Mouse (Mus musculus) ES-Bruce4 (cell line): Measurements from ENCODE around the gene Cldn10. TPM values are rescaled to one million over a fixed set of nuclear protein-coding genes. Genes with fewer than 3 reads are reported as not detected.
"Not testable (repeated sequence)": the region's sequence is repeated elsewhere in the genome, so short reads cannot be mapped to it uniquely, and the experiment has no call there.

Experiments
- H3K27ac ChIP-seq: 2 replicates; pipeline ENCODE4 v1.5.1; 2012; ENCODE audit warnings: low read length, inconsistent platforms; ENCODE audit not compliant: insufficient read depth
- H3K27me3 ChIP-seq: 2 replicates; pipeline ENCODE4 v1.6.1; 2012; ENCODE audit warnings: mild to moderate bottlenecking, low read length, inconsistent platforms; ENCODE audit not compliant: control insufficient read depth, poor library complexity, insufficient read depth, severe bottlenecking
- H3K36me3 ChIP-seq: 2 replicates; pipeline ENCODE4 v1.6.1; 2012; ENCODE audit warnings: inconsistent platforms, mild to moderate bottlenecking, low read length, moderate library complexity; ENCODE audit not compliant: control insufficient read depth, poor library complexity, insufficient read depth, severe bottlenecking
- H3K4me1 ChIP-seq: one replicate; pipeline ENCODE4 v1.8.1; 2011; ENCODE audit warnings: low read length; ENCODE audit not compliant: control insufficient read depth, insufficient read depth
- H3K4me3 ChIP-seq: 2 replicates; pipeline ENCODE4 v1.5.1; 2011; ENCODE audit warnings: low read depth, mild to moderate bottlenecking, low read length
- H3K9ac ChIP-seq: 2 replicates; pipeline ENCODE4 v1.6.1; 2012; ENCODE audit warnings: low read depth, mild to moderate bottlenecking, inconsistent platforms; ENCODE audit not compliant: poor library complexity, severe bottlenecking
- H3K9me3 ChIP-seq: replicated peaks from 2 replicates; pipeline ENCODE4 v1.6.1; 2012; ENCODE audit warnings: mild to moderate bottlenecking, low read length, inconsistent platforms; ENCODE audit not compliant: control insufficient read depth, poor library complexity, insufficient read depth, severe bottlenecking
- CTCF ChIP-seq: IDR thresholded peaks from one replicate; pipeline ENCODE4 v1.8.1; 2011; ENCODE audit warnings: low read depth, low read length
- EP300 ChIP-seq: IDR thresholded peaks from 2 replicates; pipeline ENCODE4 v1.6.1; 2011; ENCODE audit warnings: low read depth, low read length; ENCODE audit not compliant: insufficient read depth
- POLR2A ChIP-seq: IDR thresholded peaks from one replicate; pipeline ENCODE4 v1.8.1; 2011; ENCODE audit warnings: low read length; ENCODE audit not compliant: insufficient read depth
- polyA plus RNA-seq: library from polyadenylated mRNA; stranded (reverse); fragments of >200 nt; gene quantifications from 2 replicates; pipeline ENCODE4 v1.2.4, GENCODE M21; 2011; ENCODE audit warnings: low read depth; ENCODE audit not compliant: missing spikeins, insufficient read depth, insufficient read length

Cldn10 gene
- polyA plus RNA-seq, 1 experiment: not detected

DNA sequence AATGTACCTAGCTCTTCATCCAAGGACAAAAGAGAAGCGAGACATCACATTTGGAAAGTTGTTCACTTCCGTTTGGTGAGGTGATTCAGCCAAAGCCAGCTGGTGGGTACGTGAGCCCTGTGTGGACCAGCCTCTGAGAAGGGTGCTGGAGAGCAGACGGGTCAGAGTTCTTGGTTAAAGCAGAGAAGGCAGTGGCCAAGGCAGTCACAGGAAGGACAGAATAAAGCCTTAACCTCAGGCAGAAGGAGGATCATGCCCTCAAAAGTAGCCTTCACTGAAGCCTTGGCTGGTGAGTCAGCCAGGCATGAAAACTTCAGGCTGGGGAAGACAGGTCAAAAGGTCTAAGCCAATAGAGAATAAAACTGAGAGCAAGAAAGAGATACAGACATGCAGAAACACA lies 22.0 kb downstream of the Cldn10 start:
- Histone ChIP-seq H3K4me3 (no peak overlapping the region), H3K27me3 (no peaks in the 10 kb centered on the region), H3K4me1 (no peaks in the 10 kb centered on the region), H3K36me3 (no peaks in the 10 kb centered on the region), H3K9me3 (no peaks in the 10 kb centered on the region), H3K9ac (no peak overlapping the region), H3K27ac (no peak overlapping the region)
- TF ChIP-seq CTCF: no peak
- TF ChIP-seq POLR2A: no peak
- no peak for TF ChIP-seq EP300

- not testable (repeated sequence) for H3K4me1 ChIP-seq, H3K27me3 ChIP-seq, H3K36me3 ChIP-seq, H3K27ac ChIP-seq, H3K4me3 ChIP-seq, H3K9ac ChIP-seq, H3K9me3 ChIP-seq
Measured at GRCm38 (mm10) chr14:118811256-118811655, 23.5 kb downstream of the Cldn10 start.

GRCm38 (mm10) chr14:118813111-118813510 lies 25.4 kb downstream of the Cldn10 start:
- H3K9ac ChIP-seq: no peak overlapping the region
- no peak overlapping the region for H3K27ac ChIP-seq
- TF ChIP-seq EP300 (no peak), CTCF (no peak), POLR2A (no peak)
- 0 out of 2 replicates have a peak, but pooled peaks cover under 1% of the 10 kb centered on the region for H3K9me3 ChIP-seq
- H3K27me3 ChIP-seq: no peaks in the 10 kb centered on the region
- H3K4me1 ChIP-seq: no peaks in the 10 kb centered on the region
- no peak overlapping the region for H3K4me3 ChIP-seq
- H3K36me3 ChIP-seq: no peaks in the 10 kb centered on the region

GRCm38 (mm10) chr14:118816503-118816902 lies 28.8 kb downstream of the Cldn10 start:
- Histone ChIP-seq H3K4me1 (no peaks in the 10 kb centered on the region), H3K27ac (no peak overlapping the region), H3K9me3 (0 out of 2 replicates have a peak, but pooled peaks cover 2% of the 10 kb centered on the region), H3K9ac (no peak overlapping the region), H3K36me3 (no peaks in the 10 kb centered on the region), H3K4me3 (no peak overlapping the region), H3K27me3 (no peaks in the 10 kb centered on the region)
- no peak for TF ChIP-seq POLR2A
- TF ChIP-seq CTCF: peak; percentile 17

DNA sequence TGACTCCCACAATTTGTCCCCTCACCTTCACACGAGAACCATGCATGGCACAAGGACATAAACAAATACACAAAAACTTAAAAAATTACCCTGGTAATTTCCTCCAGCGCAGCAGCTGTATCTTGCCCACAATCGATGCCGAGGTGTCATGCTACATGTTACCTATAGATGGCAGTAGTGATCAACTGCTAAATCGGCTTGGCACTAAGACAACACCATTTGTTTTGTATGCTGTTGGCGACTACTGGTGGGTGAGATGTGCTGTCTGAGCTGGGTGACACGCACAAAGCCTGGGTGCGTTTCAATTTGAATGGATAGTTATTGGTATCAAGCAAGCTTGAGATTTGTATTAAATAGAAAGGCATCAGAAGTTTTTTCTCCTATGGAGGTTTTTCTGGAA lies 32.4 kb downstream of the Cldn10 start:
- Histone ChIP-seq H3K4me3 (no peak overlapping the region), H3K9me3 (0 out of 2 replicates have a peak, but pooled peaks cover 2% of the 10 kb centered on the region), H3K27ac (no peak overlapping the region), H3K9ac (no peak overlapping the region), H3K27me3 (no peaks in the 10 kb centered on the region), H3K36me3 (no peaks in the 10 kb centered on the region), H3K4me1 (no peaks in the 10 kb centered on the region)
- TF ChIP-seq POLR2A (no peak), CTCF (peak; percentile 66)

DNA sequence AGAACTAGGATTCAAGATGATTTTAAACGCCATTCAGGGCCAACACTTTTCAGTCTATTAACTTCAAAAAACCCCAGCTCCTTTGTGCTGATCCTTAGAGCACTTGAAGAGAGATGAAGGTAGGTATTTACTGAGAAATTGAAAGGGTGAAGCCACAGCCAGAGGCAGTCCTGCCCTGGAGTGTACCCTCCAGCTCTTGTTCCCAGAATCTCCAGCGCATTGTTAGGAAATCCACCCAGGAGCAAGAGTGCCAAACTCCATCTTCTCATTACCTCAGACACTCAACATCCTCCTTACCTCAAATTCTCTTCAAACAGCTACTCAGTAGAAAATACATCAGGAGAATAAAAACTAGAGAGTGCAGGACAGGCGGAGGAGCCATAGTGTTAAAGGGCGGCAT lies 35.1 kb downstream of the Cldn10 start:
- 0 out of 2 replicates have a peak, but pooled peaks cover 2% of the 10 kb centered on the region for H3K9me3 ChIP-seq
- no peak overlapping the region for H3K4me3 ChIP-seq
- H3K36me3 ChIP-seq: no peaks in the 10 kb centered on the region
- no peak overlapping the region for H3K27ac ChIP-seq
- TF ChIP-seq POLR2A (no peak), CTCF (no peak), EP300 (no peak)
- H3K27me3 ChIP-seq: no peaks in the 10 kb centered on the region
- H3K9ac ChIP-seq: no peak overlapping the region
- no peaks in the 10 kb centered on the region for H3K4me1 ChIP-seq
